Mouse (Mus musculus): ENCODE measurements around the gene Bag6.

- TF ChIP-seq CTCF (IDR thresholded peaks at IDR 0.05; ENCODE audit: control insufficient read depth, insufficient read depth, insufficient read length) (no peak), USF1 (IDR thresholded peaks at IDR 0.05; ENCODE audit: low read depth) (no peak), MAX (IDR thresholded peaks at IDR 0.05) (peak; percentile 11), CEBPB (IDR thresholded peaks at IDR 0.05; ENCODE audit: low read depth) (no peak)
Observed at GRCm38 (mm10) chr17:35121143-35121799, 13.7 kb upstream of the Bag6 start, which contains the start of gene Gpank1.
